Mouse (Mus musculus) adrenal gland, postnatal 36 days (tissue): ENCODE data around the gene Hoxa13. TPM values are rescaled to one million over a fixed set of nuclear protein-coding genes. Genes with fewer than 3 reads are reported as not detected.

Experiments
- DNase-seq, 2 experiments: peaks; one replicate each; pipeline ENCODE4 v3.0.0; 2021; ENCODE audit warnings: mixed read lengths in 1 of 2
- microRNA-seq: library from miRNA; unstranded; fragments of <30 nt; microRNA quantifications from one replicate; pipeline ENCODE4 v1.2.0, GENCODE M21; 2021
- total RNA-seq, 2 experiments: library from RNA; stranded (reverse); gene quantifications; 2 replicates each; pipeline ENCODE4 v1.2.3; 2021

Gene Hoxa13
- total RNA-seq, 2 experiments from 2014 or later = not detected

DNA sequence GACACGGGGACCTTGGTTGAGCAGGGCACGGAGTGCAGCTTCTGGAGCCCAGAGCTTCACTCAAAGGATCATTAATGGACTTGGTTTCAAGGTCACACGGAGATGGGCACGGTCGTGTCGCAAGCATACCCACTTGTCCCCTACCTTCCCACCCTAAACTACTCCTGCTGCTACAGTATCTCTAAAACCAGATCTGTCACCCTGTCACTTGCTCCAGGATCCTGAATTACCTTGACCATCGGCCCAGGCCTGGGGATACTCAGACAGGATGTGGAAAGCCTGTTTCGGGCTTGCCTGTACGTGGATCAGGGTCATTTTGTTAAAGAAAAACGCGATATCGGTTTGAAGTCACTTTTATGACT, 51.0 kb downstream of the Hoxa13 start:
- no peak for DNase-seq

DNA sequence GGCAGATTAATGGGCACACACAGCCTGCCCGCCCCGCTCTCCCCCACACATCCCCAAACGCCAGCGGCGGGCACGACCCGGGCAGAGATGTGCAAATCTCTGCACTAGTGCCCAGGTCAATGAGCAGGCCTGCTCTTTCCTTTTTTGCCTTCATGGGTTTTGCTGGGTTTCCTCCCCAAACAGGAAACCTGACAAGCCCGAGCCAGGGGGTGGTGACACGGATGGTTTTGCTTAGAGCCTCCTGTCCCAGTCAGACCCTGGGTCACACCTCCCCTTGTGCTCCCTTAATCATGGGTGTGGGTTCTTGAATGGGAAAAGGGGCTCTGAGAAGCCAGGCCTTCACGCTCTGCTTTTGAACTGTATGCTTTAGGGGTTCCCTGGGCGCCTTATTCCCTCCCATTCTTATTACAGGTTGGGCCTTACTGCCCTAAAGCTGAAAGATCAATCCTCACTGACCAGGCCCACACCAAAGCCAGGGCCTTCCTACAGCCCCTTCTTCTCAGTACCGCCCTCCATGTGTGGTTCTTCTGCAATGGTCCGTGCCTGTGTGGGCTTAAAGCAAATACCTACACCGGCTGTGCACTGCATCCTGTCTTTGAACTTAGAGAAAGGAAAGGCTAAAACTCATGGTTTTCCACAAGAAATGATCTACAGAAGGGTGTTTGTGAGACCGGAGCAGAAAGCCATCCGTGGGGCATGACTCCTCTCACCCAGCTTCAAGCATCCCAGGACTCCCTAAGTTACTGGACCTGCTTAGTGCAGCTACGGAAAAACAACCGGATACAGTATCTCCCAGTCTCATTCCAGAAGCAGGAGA, 51.6 kb downstream of the Hoxa13 start:
- no peak for DNase-seq

DNA sequence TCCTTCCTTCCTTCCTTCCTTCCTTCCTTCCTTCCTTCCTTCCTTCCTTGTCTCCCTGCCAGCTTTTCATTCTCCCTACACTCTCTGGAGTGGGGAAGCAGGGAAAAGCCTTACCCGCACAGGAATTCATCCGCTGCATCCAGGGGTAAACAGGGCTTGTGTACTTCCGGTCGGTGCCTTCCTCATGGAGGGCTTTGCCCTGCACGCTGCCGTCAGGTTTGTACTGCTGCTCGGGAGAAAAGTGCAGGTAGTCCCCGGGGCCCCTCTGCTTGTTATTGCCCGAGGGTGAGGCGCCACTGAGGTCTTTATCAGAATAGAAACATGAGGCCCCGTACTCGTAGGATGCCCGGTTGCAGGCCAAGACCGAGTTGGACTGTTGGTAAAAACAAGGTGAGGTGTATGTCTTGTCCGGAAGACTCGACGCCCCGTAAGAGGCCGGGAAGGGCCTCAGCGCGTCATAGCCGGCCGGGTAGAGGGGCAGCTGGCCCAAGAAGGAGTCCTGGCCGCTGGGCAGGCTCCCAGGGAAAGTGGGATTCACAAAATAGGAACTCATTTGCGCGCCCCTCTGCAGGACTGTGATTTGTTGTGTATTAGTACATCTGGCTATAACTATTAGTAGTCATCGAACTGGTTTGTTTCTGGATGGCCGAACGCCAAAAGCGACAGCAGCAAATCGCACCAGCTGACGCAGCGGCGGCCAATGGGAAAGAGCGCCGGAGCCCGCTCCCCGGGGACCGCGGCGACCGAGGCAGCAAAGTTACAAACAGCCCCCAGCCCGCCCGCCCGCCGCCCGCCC, 52.4 kb downstream of the Hoxa13 start, which contains the start of gene Hoxa6:
Gene Hoxa6 (minus strand): TSS at position 651 of the 796 bp plus-strand sequence.
- DNase-seq = peak; percentile 83 to 87

Small RNAs within 50 kb of the gene (microRNA-seq; reads per million reads assigned to microRNA genes)
- gene Mir196b = 227 reads per million, percentile 61 among the genes with 10 or more reads in this experiment

Other genes with a start within 250 kb of the Hoxa13 start
- 10 to 100 TPM; 46.8 to 50.6 TPM for gene Skap2, start 248.3 kb downstream of the Hoxa13 start, total RNA-seq
- under 1 TPM; 0.23 to 0.70 TPM for gene Hoxa1, start 102.6 kb downstream of the Hoxa13 start, total RNA-seq
- 1 to 10 TPM; 1.7 to 1.9 TPM for gene Hoxa2, start 96.0 kb downstream of the Hoxa13 start, total RNA-seq
- gene 5730596B20Rik, start 83.4 kb downstream of the Hoxa13 start, total RNA-seq = under 1 TPM; 0.10 to 0.40 TPM
- 1 to 10 TPM; 2.6 to 3.1 TPM for gene Hoxa4, start 69.1 kb downstream of the Hoxa13 start, total RNA-seq
- gene Hoxa5, start 56.3 kb downstream of the Hoxa13 start, total RNA-seq = 10 to 100 TPM; 14.7 to 27.8 TPM
- 1 to 10 TPM; 2.5 to 4.6 TPM for gene Hoxa6, start 52.2 kb downstream of the Hoxa13 start, total RNA-seq
- 1 to 10 TPM; 3.7 TPM for gene Hoxa3, start 47.5 kb downstream of the Hoxa13 start, total RNA-seq
- gene Gm28308, start 47.5 kb downstream of the Hoxa13 start, total RNA-seq = 1 to 10 TPM; 1.5 to 2.8 TPM
- 10 to 100 TPM; 19.1 to 20.1 TPM for gene Hoxa7, start 39.0 kb downstream of the Hoxa13 start, total RNA-seq
- gene Hoxa9, start 29.8 kb downstream of the Hoxa13 start, total RNA-seq = 1 to 10 TPM in 1 of 2 experiments, under 1 TPM in 1; 0.56 to 1.3 TPM
- gene Hoxa10, start 20.0 kb downstream of the Hoxa13 start, total RNA-seq = under 1 TPM; 0.20 to 0.30 TPM
- not detected for gene Hoxa11, start 15.1 kb downstream of the Hoxa13 start, total RNA-seq
- gene Evx1, start 52.6 kb upstream of the Hoxa13 start, total RNA-seq = not detected